Mouse (Mus musculus): ENCODE measurements around the gene Igfbpl1.

- no peak for TF ChIP-seq CTCF (IDR thresholded peaks at IDR 0.05; ENCODE audit: low read depth, low read length)
- no peak for TF ChIP-seq POLR2A (IDR thresholded peaks at IDR 0.05; ENCODE audit: borderline replicate concordance, low read depth, low read length)
Observed at GRCm38 (mm10) chr4:45795191-45795811, 31.4 kb downstream of the Igfbpl1 start.

Measured in bone marrow macrophage, adult 2 months (primary cell).